Mouse (Mus musculus): ENCODE results near the gene Tbl2.
A peak's percentile ranks its signal among the peaks of the same experiment; 100 is the strongest.

Gene Tbl2

DNA sequence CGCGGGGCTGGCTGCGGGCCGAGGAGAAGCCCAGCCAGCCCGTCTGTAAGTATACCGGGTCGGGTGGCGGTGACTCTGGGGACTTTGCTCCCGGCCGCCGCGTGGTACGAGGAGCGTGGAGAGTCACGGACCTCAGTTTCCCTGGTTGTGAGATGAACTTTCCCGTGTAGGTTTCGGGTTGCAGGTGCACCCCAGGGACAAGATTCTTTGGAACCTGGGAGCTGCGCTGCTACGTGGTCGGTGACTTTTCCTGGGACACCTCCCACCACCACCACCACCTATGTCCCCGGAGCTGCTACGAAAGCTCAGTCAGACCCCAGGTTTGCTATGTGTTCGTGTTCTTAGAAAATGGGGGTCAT, 342 bp downstream of the Tbl2 start:
- DNase-seq (ENCODE audit: low spot score): no peak

DNA sequence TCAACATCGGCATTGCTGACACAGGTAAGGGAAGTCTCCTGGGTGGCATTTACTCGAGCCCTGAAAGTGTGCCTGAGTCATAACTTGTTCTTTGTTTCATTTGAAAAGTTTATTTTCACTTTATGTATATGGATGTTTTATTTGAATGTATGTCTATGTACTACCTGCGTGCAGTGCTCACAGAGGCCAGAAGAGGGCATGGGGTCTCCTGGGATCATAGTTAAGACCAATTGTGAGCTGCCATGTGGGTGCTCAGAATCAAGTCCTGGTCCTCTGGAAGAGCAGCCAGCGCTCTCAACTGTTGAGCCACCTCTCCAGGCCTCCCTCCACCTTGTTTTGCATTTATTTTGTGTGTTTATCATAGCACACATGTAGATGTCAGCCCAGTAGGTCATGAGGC, 7.0 kb downstream of the Tbl2 start:
- no peak for DNase-seq (ENCODE audit: low spot score)

DNA sequence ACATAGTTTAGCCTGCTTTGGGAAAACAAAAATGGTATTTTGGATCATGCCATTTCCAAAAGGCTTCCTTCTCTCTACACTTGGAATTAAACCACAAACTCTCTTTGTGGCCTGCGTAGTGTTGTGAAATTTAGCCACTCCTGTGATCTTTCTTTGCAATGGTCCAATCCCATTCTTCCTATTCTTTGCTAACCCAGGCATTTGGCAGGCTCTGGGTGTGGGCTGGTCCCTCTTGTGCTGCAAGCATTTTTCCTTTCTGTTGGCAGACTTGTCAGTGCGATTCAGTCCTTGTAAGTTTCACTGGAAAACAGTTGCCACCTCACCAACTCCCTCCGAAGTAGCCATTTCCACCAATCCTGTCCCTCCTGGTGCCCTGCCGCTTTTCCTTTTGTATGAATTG, 11.8 kb downstream of the Tbl2 start:
- DNase-seq (ENCODE audit: low spot score): no peak

DNA sequence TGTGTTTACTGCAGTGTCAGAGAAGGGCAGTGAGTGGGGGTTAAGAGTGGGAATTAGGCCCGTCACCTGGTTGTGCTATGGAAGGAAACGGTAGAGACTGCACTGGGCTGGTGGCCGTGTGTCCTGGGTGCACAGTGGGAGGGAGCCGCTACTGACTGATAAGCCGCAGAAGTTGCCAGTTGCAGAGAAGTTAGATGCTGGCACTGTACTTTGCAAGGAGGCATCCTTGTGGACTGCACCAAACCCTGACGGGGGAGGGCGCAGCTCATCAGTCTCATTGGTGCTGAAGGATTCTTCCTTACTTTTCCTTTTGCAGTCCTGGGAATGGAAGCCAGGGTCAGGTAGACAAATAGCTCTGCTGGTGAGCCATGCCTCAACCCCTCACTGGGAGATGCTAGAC, 12.2 kb downstream of the Tbl2 start:
- no peak for DNase-seq (ENCODE audit: low spot score)

DNA sequence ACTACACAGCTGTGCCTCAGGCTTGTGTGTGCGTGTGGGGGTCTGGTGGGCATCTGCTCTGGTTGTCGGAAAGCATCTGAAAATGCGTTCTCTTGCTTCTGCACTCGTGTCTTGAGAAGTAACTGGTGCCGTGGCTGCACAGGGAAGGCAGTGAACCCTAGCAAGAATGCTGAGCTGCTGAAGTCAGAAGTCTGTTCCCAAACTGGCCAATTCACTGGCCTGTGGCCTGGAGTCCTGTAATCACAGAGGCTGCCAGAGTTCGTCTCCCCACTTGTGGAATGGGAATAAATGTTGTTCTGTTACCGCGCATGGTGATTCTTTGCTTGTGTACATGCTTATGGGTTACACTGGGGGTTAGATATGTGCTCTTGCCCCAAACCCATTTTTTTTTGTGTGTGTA, 12.9 kb downstream of the Tbl2 start:
- DNase-seq (ENCODE audit: low spot score): no peak

DNA sequence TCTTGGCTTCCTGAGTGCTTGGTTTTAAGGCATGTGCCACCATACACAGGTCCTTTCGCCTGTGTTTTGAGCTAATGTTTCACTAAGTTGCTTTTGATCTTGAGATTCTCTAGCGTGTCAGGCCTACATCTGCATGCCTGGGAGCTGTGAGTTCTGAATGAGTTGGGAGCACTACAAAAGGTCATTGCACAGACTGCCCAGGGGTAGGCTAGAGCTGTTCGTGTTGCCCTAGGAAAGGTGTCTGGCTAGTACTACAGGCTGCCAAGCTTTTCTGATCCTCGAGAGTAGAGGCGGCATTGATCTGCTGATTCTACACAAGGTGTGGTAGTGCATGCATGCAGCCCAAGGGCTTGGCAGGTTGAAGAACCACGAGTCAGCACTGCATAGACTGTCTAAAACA, 13.4 kb downstream of the Tbl2 start:
- DNase-seq (ENCODE audit: low spot score): no peak

DNA sequence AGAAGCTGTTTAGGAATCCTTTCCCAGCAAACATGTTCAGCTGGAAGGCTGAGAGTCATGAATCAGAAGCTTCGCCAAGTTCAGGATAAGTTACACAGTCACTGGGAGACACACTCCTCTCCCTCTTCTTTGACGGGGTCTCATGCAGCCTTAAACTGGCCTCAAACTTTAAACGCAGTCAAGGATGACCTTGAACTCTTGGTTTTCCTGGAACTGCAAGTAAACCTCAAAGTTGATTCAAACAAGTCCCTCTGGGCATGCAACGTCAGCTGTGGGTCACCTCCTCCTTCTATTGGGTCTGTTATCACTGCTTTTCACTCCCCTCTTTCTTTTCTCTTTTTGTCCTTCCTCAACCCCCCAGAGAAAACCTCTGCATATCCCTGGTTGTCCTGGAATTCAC, 17.5 kb downstream of the Tbl2 start:
- DNase-seq (ENCODE audit: low spot score): no peak

DNA sequence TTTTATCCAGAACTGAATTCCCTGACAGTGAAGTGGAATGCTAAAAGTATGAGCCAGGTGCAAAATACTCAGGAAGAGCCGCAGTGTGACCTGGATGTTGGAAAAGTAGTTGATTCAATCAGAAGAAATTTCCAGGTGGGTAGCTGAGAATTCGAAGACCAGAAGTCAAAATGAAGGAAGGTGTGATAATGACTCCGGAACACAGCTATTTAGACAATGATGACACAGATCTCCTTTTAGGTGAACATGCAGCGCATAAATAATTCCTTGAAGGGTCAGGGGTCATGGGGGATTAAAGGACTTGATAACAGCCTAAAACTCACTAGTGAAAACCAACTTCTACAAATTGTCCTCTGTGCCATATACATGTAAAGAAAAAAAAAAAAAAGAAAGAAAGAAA, 18.0 kb downstream of the Tbl2 start:
- no peak for DNase-seq (ENCODE audit: low spot score)

DNA sequence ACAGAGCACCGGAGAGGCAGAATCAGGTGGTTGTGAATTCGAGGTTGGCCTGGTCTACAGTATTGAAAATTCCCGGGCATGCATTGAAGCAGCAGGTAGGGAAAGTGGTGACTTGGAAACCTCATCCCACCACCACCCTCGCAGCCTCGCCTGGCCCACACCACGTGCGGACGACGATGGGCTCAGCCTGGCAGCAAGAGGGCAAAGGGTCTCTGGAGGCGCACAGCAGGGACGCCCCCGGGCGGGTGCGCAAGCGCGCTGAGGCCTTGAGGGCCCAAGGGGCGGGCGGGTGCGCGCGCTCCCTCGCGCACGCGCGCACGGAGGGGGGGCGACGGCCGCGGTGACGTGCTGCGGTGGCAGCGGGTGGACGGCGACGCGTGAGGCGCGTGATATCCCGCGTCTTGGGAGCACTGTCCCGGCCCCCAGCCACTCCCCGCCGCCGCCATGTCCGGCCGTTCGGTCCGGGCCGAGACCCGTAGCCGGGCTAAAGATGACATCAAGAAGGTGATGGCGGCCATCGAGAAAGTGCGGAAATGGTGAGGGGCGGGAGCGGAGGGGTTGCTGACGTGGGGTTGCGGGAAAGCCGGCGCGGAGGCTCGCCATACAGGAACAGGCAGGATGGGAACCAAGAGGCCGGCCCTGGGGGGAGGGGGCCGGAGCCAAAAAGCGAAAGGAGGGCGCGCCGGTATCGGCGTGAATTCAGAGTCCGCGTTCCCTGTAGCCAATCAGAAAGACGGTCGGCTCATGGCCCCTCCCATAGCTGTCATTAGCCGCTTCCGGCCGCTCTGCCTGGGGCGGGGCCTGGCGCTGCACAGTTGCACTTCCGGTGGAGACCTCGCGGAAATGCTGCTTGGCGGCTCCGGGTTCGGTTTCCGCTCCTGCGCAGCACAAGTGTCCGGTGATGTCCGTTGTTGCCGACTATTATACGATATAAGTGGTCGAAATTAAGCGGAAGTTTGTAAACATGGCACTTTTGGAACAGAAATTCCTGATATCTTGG, 18.9 kb downstream of the Tbl2 start, which contains the start of gene Bcl7b:
Bcl7b (plus strand) TSS at position 221 of the 1,000 bp plus-strand sequence.
- peak; percentile 99 for DNase-seq (ENCODE audit: low spot score)

DNA sequence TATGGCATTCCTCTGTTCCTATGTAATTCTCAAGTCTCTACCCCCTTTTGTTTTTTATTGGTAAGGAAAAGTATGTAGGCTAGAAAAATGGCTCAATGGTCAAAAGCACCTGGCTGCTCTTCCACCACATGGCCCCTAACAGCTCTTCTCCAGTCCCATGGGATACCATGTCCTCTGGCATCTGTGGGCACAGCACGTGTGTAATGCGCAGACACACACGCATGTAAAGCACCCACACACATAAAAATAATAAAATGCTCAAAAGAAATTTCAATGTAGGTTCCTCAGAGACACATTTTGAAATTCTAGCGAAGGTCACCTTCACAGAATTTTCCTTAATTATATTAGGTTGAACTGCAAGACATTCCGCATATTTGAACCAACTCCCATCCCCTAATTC, 20.0 kb downstream of the Tbl2 start:
- DNase-seq (ENCODE audit: low spot score): no peak

DNA sequence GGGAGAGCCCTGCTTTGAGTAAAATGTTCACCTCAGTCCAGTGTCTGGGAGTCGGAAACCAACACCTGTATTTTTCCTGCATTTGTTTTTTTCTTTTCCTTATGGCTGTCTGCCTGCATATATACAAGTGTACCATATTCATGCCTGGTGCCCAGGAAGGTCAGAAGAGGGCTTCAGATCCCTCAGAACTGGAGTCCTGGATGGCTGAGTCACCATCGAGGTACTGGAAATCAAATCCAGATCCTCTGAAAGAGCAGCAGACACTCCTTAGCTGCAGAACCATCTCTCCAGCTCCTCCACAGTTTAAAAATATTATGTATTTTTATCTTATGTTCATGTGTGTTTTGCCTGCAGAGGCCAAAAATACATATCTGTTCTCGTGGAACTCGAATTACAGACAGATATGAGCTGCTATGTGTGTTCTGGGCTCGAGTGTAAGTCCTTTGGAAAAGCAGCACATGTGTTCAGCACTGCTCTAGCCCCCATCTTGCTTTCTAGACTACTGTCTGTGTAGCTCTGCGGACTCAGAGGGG, 22.3 kb downstream of the Tbl2 start:
- DNase-seq (ENCODE audit: low spot score): no peak

DNA sequence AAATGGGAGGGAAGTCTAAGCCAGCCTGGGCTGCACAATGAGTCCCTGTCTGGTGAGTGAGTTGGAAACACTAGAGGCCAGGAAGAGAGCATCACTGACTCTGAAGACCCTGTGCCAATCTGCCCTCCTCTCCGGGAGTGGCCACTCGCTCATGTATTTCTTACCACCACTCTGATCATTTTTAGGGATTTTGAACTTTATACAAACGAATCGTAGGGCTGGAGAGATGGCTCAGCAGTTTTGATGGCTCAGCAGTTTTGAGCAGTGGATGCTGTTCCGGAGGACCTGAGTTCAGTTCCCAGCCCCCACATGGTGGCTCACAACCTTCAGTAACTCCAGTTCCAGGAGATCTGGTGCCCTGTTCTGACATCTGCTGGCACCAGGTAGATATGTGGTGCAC, 23.5 kb downstream of the Tbl2 start:
- DNase-seq (ENCODE audit: low spot score): no peak

DNA sequence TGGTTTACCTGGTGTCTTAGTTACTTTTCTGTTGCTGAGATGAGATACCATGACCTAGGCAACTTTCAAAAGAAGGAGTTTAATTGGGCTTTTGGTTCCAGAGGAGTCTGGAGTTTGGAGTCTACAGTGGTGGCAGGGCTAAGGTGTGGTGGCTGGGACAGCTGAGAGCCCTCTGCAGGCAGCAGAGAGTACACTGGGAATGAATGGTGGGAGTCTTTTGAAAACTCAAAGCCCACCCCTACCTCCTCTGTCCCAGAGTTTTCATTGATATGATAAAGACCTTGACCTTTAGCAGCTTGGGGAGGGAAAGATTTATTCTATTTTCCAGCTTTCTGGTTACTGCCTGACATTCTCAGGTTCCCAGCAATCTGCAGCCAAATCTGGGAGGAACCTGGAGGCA, 25.6 kb downstream of the Tbl2 start:
- DNase-seq (ENCODE audit: low spot score): no peak

DNA sequence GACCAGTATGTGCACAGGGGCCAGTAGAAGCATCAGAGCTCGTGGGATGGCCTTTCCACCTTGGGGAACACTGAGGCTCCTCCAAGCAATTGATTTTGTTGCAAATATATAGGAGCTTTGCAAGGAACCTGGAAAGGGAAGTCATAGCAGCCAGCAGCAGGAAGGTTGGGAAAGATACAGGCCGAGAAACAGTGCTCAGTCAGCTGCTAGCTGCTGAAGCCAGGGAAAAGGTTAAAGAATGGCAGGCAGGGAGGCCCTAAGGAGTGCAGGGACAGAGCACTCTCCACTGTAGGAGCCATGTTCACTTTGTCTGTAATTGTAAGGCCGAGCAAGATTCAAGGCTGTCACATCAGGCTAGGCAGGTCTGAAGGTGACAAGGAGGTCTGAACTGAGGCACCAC, 29.1 kb downstream of the Tbl2 start:
- DNase-seq (ENCODE audit: low spot score): no peak

DNA sequence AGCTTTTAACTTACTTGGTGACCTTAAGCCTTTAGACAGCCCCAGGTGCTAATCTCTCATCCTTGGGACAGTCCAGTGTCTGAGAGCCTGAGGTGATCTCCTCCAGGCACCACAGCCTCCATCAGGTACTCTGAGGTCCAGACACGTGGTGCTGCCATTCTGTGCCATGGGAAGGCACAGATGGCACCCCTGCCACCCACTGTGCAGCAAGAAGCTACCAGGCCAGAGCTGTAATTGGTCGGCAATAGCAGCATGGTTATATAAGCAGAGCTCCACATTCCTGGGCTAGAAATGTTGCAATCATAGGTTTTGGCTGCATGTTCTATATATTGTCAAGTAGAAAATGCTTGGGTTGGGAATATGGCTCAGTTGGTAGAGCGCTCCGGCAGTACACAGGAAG, 29.5 kb downstream of the Tbl2 start:
- DNase-seq (ENCODE audit: low spot score): no peak

DNA sequence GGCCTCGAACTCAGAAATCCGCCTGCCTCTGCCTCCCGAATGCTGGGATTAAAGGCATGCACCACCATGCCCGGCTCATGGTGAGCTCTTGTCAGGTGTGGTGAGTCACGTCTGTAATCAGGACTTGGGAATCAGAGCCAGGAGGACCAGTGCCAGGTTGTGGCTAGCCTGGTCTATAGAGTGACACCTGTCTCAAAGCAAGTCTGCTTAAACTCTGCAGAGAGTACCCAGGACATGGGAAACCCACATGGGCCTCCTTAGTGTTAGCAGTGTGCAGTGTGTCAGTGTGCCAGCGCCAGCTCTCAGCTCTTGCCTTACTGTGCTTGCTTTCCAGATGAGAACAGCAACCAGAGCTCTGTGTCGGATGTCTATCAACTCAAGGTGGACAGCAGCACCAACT, 30.2 kb downstream of the Tbl2 start:
- no peak for DNase-seq (ENCODE audit: low spot score)

DNA sequence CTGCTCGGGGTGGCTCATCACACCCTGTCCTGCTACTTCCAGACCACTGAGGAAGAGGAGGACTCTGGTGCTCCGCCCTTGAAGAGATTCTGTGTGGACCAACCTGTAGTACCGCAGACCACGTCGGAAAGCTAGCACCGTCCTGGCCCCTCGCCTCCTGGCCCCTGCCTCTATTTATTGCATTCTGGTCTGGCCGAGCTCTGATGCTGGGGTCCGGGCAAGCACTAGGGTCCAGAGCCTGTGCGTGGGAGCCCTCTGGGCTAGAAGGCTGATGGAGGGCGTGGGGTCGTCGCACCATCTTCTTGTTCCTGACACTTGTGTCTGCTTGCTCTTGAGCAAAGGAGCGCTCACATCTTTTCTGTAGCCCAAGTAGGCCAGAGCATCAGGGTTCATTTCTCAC, 31.3 kb downstream of the Tbl2 start:
- no peak for DNase-seq (ENCODE audit: low spot score)

DNA sequence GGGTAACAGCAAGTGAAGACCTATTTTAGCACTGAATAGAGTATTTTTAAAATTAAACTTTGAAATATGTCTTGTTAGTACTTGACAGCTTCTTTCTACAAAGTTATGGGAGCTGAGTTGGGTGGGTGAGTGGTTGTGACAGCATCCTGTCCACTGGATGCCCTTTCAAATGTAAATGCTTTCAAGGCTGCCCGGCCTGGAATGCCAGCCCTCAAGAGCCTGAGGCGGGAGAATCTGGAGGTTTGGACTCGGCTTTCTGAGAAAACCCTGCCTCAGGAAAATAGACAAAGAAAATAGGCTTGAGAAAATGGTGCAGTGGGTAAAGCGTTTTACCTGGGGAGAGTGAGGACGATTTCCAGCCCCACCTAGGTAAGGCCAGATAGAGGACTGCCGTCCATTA, 32.3 kb downstream of the Tbl2 start:
- no peak for DNase-seq (ENCODE audit: low spot score)

DNA sequence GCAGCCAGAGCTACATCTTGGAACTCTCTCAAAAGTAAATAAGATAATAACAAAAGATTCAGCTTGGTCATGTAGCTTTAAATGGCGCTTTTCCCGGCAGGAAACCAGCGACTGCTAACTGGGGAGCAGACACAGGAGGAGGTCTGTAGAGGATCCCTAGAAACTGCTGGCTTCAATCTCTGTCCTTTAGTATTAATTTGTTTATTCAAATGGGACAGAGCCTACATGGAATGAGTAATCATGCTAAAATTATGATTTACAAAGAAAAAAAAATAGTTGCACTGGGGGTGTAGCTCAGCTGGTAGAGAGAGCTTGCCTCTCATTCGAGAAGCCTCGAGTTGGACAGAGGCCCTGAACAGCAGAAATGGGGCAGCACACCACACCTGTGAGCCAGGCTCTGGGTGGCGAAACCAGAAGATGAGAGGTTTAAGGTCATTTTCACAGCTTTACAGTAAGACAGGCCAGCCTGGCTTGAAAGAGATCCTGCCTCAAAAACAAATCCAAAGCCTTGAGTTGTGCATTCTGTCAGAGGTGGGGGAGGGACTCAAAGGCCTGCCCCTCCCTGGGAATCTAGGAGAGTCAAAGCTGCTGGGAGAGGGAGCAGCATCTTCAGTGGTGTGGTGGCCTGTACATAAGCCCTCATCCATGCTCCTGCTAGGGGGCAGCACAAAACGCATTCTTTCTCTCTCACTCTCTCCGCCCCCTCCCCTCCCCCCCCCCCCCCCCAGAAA, 33.8 kb downstream of the Tbl2 start:
- DNase-seq (ENCODE audit: low spot score): no peak

DNA sequence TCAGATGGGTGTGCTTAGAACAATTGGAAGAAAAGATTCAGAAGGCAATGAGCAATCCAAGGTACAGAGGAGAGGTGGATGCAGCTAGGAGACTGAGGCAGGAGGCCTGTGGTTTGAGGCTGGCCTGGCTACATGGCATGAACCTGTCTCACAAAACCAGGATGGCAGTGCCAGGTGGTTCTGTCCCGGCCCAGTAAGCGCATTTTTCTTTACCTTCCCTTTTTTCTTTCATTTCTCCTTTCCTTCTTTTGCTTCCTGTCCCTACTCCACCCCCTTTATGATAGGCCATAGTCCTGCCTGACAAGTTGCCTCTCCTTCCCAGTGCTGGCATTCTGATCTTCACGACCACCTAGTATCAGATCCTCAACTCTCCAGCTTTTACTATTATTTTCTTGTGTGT, 35.6 kb downstream of the Tbl2 start:
- no peak for DNase-seq (ENCODE audit: low spot score)

DNA sequence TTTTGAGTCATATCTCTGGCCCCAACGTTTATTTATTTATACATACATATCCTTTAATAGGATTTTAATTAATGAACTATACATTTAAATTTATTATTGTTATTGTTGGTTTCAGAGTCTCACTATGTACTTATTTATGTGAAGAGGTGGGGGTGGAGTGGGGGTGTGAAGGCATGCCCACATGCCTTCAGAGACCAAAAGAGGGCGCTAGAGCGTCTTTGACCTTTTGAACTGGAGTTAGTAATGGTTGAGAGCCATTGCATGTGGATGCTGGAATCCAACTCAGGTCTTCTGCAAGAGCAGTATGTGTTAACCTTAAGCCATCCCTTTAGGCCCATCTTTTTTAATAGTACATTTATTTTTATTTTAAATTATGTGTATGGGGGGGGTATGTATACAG, 36.1 kb downstream of the Tbl2 start:
- DNase-seq (ENCODE audit: low spot score): peak; percentile 66

DNA sequence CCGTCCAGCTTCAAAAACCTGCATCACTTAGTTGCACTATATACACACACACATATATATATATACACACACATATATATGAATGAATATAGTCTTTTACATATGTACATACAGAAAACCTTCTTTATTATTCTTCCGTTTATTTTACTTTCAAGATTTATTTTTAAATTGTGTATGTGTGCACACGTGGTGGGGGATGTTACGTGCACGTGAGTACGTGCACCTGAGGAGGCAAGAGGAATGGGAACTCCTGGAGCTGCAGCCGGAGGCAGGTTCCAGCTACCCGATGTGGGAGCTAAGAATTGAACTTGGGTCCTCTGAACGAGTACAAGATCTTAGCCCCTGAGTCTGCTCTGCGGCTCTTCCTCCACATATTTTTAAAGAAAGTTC, 36.8 kb downstream of the Tbl2 start:
- DNase-seq (ENCODE audit: low spot score): no peak
